Mouse (Mus musculus) intestine, embryonic 14.5 days (tissue): ENCODE data around the gene Mgarp. TPM values are rescaled to one million over a fixed set of nuclear protein-coding genes. Genes with fewer than 3 reads are reported as not detected.

Source experiments
- polyA plus RNA-seq: library from polyadenylated mRNA; unstranded; fragments of >200 nt; fragmentation: Nextera tagmentation; extraction: Ambion mirVana; gene quantifications from 2 replicates; pipeline ENCODE4 v1.2.1, GENCODE M21; 2014

Mgarp gene
- polyA plus RNA-seq, 1 experiment from 2014 or later, result 4.6 TPM

Other genes starting within 250 kb of the Mgarp start
- gene Noct, start 172.3 kb downstream of the Mgarp start, polyA plus RNA-seq, result 7.0 and 7.7 TPM in 2 replicates
- 57.4 and 65.1 TPM in 2 replicates for gene Elf2, start 56.1 kb downstream of the Mgarp start, polyA plus RNA-seq
- gene Ndufc1, start 12.2 kb upstream of the Mgarp start, polyA plus RNA-seq, result 751 and 824 TPM in 2 replicates
- gene Naa15, start 18.4 kb upstream of the Mgarp start, polyA plus RNA-seq, result 37.3 and 42.1 TPM in 2 replicates
- gene Rab33b, start 87.2 kb upstream of the Mgarp start, polyA plus RNA-seq, result 20.0 and 20.3 TPM in 2 replicates
- 4.2 and 5.8 TPM in 2 replicates for gene Setd7, start 164.1 kb upstream of the Mgarp start, polyA plus RNA-seq